Mouse (Mus musculus) erythroblast, embryonic 14.5 days (primary cell): Measurements from ENCODE around the gene Sel1l3.

Experiments
- GATA1 ChIP-seq: IDR thresholded peaks from 2 replicates; pipeline ENCODE4 v1.6.1; 2012; ENCODE audit warnings: low read length, inconsistent platforms, mixed read lengths
- TAL1 ChIP-seq: IDR thresholded peaks from 3 replicates; pipeline ENCODE4 v1.6.1; 2012; ENCODE audit warnings: low read length, inconsistent platforms, mixed read lengths

DNA sequence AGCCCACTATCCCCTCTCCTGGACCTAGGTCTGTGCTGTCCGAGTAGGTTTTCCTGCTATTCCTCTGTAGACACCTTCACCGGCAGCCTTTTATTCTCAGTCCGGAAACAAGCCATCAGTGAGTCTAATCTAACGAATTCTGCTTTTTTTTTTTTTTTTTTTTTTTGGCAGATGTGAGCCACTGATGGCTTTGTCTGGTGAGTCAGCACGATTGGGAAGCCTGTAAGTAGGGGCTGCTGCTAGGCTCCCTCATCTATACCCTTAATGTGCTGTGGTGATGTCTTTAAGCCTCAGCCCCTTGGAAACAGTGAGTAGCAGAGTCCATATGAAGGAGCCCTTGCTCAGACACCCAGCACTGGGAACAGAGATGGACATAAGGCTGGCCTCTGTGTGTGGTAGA is 60.6 kb downstream of the Sel1l3 start:
- no peak for TF ChIP-seq GATA1
- TF ChIP-seq TAL1, result no peak
